Mouse (Mus musculus) stomach, embryonic 16.5 days (tissue): ENCODE results near the gene Zmynd11. TPM values are rescaled to one million over a fixed set of nuclear protein-coding genes. Genes with fewer than 3 reads are reported as not detected.

Experiments
- ATAC-seq: fragments of 200-750 bp; cut with Nextera tagmentation; 2 replicates; pipeline ENCODE4 v1.8.0; 2017; ENCODE audit warnings: moderate number of reproducible peaks, moderate TSS enrichment; ENCODE audit not compliant: insufficient read depth, low FRiP score
- H3K27ac ChIP-seq: fragments of 300-500 bp; sonication (generic); 2 replicates; pipeline ENCODE4 v1.5.1; 2014; ENCODE audit warnings: low read length
- H3K27me3 ChIP-seq: fragments of 300-500 bp; sonication (generic); 2 replicates; pipeline ENCODE4 v1.6.1; 2014; ENCODE audit warnings: low read length, control low read depth, mixed read lengths; ENCODE audit not compliant: control insufficient read depth, insufficient read depth
- H3K36me3 ChIP-seq: fragments of 300-500 bp; sonication (generic); 2 replicates; pipeline ENCODE4 v1.6.1; 2014; ENCODE audit warnings: low read length; ENCODE audit not compliant: control insufficient read depth, insufficient read depth
- H3K4me1 ChIP-seq: fragments of 300-500 bp; sonication (generic); 2 replicates; pipeline ENCODE4 v1.6.1; 2014; ENCODE audit warnings: low read length, control low read depth, mixed read lengths; ENCODE audit not compliant: control insufficient read depth, insufficient read depth
- H3K4me2 ChIP-seq: fragments of 300-500 bp; sonication (generic); 2 replicates; pipeline ENCODE4 v1.6.1; 2014; ENCODE audit warnings: low read depth, low read length, mixed read lengths
- H3K4me3 ChIP-seq: fragments of 300-500 bp; sonication (generic); replicated peaks from 2 replicates; pipeline ENCODE4 v1.5.1; 2014; ENCODE audit warnings: mild to moderate bottlenecking, low read length
- H3K9ac ChIP-seq: fragments of 300-500 bp; sonication (generic); 2 replicates; pipeline ENCODE4 v1.6.1; 2014; ENCODE audit warnings: low read length
- H3K9me3 ChIP-seq: fragments of 300-500 bp; sonication (generic); replicated peaks from 2 replicates; pipeline ENCODE4 v1.6.1; 2016; ENCODE audit warnings: low read length, control low read depth; ENCODE audit not compliant: control insufficient read depth
- WGBS: fragments of 180-500 bp; shearing (Covaris S2); extraction: QIAGEN DNeasy Blood & Tissue Kit; methylation state at CpG from one replicate; pipeline ENCODE4 v1.1.7; 2014; 5-methylcytosine and 5-hydroxymethylcytosine counted together
- polyA plus RNA-seq: library from polyadenylated mRNA; unstranded; fragments of >200 nt; fragmentation: Nextera tagmentation; extraction: Ambion mirVana; gene quantifications from 2 replicates; pipeline ENCODE4 v1.2.1, GENCODE M21; 2015

The Zmynd11 gene
- polyA plus RNA-seq, 1 experiment from 2014 or later = 88.8 TPM

- Histone ChIP-seq H3K9me3 (no peaks in the 10 kb centered on the region), H3K9ac (no peak overlapping the region), H3K4me1 (no peaks in the 10 kb centered on the region), H3K4me3 (no peak overlapping the region), H3K27me3 (no peaks in the 10 kb centered on the region), H3K36me3 (peaks cover 15% of the 10 kb centered on the region), H3K27ac (no peak overlapping the region), H3K4me2 (no peak overlapping the region)
- 96% methylated on average over 4 of the region's 4 CpGs for WGBS
- no peak for ATAC-seq
Measured at GRCm38 (mm10) chr13:9697340-9697739, 67.8 kb downstream of the Zmynd11 start.

DNA sequence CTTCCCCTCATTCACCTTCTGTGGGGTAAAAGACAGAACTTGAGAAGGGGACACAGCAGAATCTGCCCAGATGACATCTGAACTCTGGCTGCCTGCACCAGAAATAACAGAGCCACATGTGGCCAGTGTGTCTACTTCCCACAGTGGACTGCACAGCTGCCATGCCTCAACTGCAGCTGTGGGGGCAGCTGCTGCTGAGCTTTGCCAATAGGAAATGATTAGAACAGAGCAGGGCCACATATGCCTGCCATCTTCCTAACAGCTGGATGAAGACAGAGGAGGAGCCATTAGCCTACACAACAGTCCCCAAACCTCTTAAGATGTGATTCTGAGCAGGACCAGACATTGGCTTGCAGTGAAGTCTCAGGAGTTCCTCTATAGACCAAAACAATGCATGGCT lies 69.3 kb downstream of the Zmynd11 start:
- H3K36me3 ChIP-seq = peaks cover 27% of the 10 kb centered on the region
- no peak overlapping the region for H3K4me2 ChIP-seq
- no peak overlapping the region for H3K9ac ChIP-seq
- H3K27ac ChIP-seq = no peak overlapping the region
- no peaks in the 10 kb centered on the region for H3K4me1 ChIP-seq
- ATAC-seq = no peak
- no peaks in the 10 kb centered on the region for H3K9me3 ChIP-seq
- H3K4me3 ChIP-seq = no peak overlapping the region
- H3K27me3 ChIP-seq = no peaks in the 10 kb centered on the region

GRCm38 (mm10) chr13:9695403-9695802 lies 69.7 kb downstream of the Zmynd11 start:
- H3K27ac ChIP-seq = no peak overlapping the region

GRCm38 (mm10) chr13:9694651-9695050 lies 70.5 kb downstream of the Zmynd11 start:
- 94% methylated on average over 6 of the region's 6 CpGs for WGBS
- no peak overlapping the region for H3K4me3 ChIP-seq
- no peak overlapping the region for H3K9ac ChIP-seq
- no peak for ATAC-seq
- no peaks in the 10 kb centered on the region for H3K27me3 ChIP-seq
- H3K4me1 ChIP-seq = no peaks in the 10 kb centered on the region
- H3K36me3 ChIP-seq = peaks cover 36% of the 10 kb centered on the region
- no peak overlapping the region for H3K4me2 ChIP-seq
- H3K9me3 ChIP-seq = no peaks in the 10 kb centered on the region
- no peak overlapping the region for H3K27ac ChIP-seq

More at GRCm38 (mm10) chr13:9695403-9695802, 69.7 kb downstream of the Zmynd11 start:
- Histone ChIP-seq H3K9me3 (no peaks in the 10 kb centered on the region), H3K4me3 (no peak overlapping the region), H3K4me2 (no peak overlapping the region), H3K4me1 (no peaks in the 10 kb centered on the region), H3K9ac (no peak overlapping the region), H3K36me3 (peaks cover 31% of the 10 kb centered on the region), H3K27me3 (no peaks in the 10 kb centered on the region)
- no peak for ATAC-seq
- WGBS = 63% methylated on average over 4 of the region's 4 CpGs

DNA sequence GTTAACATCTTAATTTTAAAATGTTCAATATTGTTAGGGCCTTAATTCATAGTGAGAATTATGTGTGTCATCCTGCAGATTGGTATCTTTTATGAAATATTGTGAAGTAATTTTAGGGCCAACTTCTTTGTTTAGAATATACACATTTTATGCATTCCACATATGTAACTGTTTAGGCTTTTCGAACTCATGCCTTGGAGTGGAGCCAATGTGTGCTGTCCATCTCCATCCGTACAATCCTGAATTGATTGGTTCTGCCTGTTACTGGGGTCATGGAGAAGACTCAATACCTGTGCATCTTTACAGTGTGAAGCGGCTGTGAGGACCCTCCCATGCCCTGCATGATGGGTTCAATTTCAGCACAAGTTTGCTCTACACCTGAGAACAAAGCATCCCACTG lies 72.3 kb downstream of the Zmynd11 start:
- H3K27ac ChIP-seq = no peak overlapping the region
- H3K27me3 ChIP-seq = no peaks in the 10 kb centered on the region
- 73% methylated on average over 3 of the region's 3 CpGs for WGBS
- H3K36me3 ChIP-seq = peaks cover 48% of the 10 kb centered on the region
- no peaks in the 10 kb centered on the region for H3K9me3 ChIP-seq
- no peak for ATAC-seq
- H3K4me1 ChIP-seq = no peaks in the 10 kb centered on the region
- no peak overlapping the region for H3K4me3 ChIP-seq
- no peak overlapping the region for H3K9ac ChIP-seq
- no peak overlapping the region for H3K4me2 ChIP-seq

GRCm38 (mm10) chr13:9689366-9689765 lies 75.8 kb downstream of the Zmynd11 start:
- WGBS = 76% methylated on average over 16 of the region's 16 CpGs
- no peaks in the 10 kb centered on the region for H3K9me3 ChIP-seq
- H3K4me3 ChIP-seq = no peak overlapping the region
- H3K9ac ChIP-seq = no peak overlapping the region
- H3K4me2 ChIP-seq = no peak overlapping the region
- no peaks in the 10 kb centered on the region for H3K27me3 ChIP-seq
- no peak; the same call in 1 of the 2 replicates for ATAC-seq
- H3K36me3 ChIP-seq = peaks cover 38% of the 10 kb centered on the region
- H3K27ac ChIP-seq = no peak overlapping the region
- H3K4me1 ChIP-seq = no peaks in the 10 kb centered on the region

GRCm38 (mm10) chr13:9686765-9687164 lies 78.4 kb downstream of the Zmynd11 start:
- Histone ChIP-seq H3K4me1 (no peaks in the 10 kb centered on the region), H3K27ac (no peak overlapping the region), H3K27me3 (no peaks in the 10 kb centered on the region), H3K9me3 (no peaks in the 10 kb centered on the region), H3K36me3 (peaks cover 29% of the 10 kb centered on the region), H3K9ac (no peak overlapping the region), H3K4me3 (no peak overlapping the region), H3K4me2 (no peak overlapping the region)
- WGBS = 93% methylated on average over 11 of the region's 11 CpGs
- ATAC-seq = no peak

DNA sequence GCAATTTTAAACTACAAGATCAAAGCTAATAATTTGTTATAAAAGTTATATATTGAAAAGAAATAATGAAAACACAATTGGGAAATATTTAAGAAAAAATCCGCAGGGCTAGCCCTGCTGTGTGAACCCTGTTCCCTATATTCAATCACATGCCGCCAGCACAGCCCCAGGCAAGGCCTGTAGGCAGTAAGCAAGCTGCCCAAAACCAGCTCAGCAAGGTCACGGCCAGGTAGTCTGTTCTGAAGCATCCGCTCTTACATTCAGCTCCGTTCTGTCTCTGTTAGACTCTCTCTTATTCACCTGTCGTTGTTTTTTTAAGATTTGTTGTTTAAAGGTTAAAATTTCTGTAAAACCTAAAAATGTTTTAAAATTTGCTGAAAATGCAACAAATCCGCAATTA lies 78.9 kb downstream of the Zmynd11 start:
- 93% methylated on average over 7 of the region's 7 CpGs for WGBS
- Histone ChIP-seq H3K27me3 (no peaks in the 10 kb centered on the region), H3K4me3 (no peak overlapping the region), H3K4me2 (no peak overlapping the region), H3K9ac (no peak overlapping the region), H3K36me3 (peaks cover 26% of the 10 kb centered on the region), H3K4me1 (no peaks in the 10 kb centered on the region), H3K27ac (no peak overlapping the region), H3K9me3 (no peaks in the 10 kb centered on the region)
- no peak for ATAC-seq

DNA sequence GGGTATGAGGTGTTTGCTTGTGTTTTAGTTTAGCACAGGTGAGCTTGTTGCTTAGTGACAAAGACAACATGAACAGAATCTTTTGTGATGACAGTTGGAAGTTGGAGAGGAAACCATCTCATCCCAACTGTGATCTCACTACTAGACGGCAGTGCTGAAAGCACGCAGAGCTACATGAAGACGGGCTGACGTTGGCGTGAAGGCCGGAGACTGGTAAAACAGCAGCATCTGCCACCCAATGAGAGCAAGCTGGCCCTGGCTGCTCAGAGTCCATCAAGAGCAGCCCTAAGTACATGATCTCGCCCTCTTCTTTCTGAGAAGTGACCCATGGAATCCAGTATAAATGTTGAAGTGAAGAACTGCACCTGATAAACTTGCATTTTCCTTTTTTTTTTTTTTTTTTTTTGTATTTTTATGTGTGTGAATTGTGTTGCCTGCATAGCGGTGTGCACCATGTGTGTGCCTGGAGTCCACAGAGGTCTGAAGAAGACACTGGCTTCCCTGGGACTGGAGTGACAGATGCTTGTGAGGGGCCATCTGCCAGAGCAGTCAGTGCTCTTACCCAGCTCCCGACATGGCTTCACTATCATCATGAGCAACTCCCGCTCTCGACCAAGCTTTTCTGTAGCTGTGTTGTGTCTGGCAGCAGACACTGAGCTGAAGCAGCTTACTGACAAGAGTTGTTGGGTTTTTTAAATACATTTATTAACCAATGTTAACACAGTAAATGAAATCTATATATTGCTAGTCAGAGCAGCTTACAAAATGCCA lies 80.8 kb downstream of the Zmynd11 start:
- no peak overlapping the region for H3K9ac ChIP-seq
- H3K36me3 ChIP-seq = 0 out of 2 replicates have a peak, but pooled peaks cover 9% of the 10 kb centered on the region
- H3K9me3 ChIP-seq = no peaks in the 10 kb centered on the region
- H3K4me1 ChIP-seq = no peaks in the 10 kb centered on the region
- no peak for ATAC-seq
- H3K27me3 ChIP-seq = no peaks in the 10 kb centered on the region
- 95% methylated on average over 11 of the region's 11 CpGs for whole genome bisulfite sequencing
- no peak overlapping the region for H3K27ac ChIP-seq
- H3K4me2 ChIP-seq = no peak overlapping the region
- H3K4me3 ChIP-seq = no peak overlapping the region
